Mouse (Mus musculus): Measurements from ENCODE around the gene Slc4a1. TPM values are rescaled to one million over a fixed set of nuclear protein-coding genes. Genes with fewer than 3 reads are reported as not detected.

Slc4a1 gene
- polyA plus RNA-seq, 1 experiment from 2014 or later: 52.1 TPM

DNA sequence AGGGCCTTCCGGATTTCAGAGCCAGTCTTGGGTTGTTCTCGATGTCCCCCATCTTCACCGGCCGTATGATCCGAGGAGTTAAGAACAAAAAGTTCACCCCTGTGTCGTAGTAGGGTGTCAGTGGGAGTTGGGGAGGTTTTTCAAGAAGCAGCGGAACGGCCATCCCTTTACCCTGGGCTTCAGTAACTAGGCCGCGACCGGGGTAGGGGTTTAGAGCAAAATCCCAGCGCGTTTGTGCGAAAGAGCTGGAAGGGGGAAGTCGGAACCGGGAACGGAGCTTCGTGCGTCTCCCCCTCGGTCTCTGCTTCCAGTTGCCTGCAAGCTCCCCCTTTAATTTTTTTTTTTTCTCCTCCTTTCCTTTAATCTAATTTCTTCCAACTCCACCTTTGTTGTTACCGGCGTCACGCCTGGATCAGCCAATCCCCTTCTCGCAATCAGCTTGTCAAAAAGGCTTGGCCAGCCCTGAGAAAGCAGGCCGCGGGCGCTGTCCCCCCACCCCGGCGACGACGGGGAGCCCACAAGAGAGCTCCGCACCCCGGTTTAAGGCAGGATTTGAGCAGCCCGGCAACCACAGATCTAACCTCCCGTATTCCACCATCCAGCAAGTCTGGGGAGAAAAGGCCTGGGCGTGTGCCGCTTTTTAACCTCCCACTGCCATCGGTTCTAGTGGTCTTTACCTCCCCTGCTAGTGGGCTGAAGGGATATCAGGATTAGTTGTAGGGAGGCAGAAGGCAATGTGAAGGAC is 45.9 kb downstream of the Slc4a1 start:
- Histone ChIP-seq H3K4me1 (peaks cover 33% of the 10 kb centered on the region), H3K4me3 (peak overlapping the region; percentile 100), H3K36me3 (replicated peaks) (peaks cover 6% of the 10 kb centered on the region), H3K27me3 (ENCODE audit: poor library complexity, severe bottlenecking) (no peaks in the 10 kb centered on the region), H3K9me3 (no peaks in the 10 kb centered on the region), H3K27ac (peak overlapping the region; percentile 100)
- under 1% methylated on average over 38 of the region's 38 CpGs for WGBS
- DNase-seq (ENCODE audit: extremely low spot score, low spot score): peak; percentile 81

DNA sequence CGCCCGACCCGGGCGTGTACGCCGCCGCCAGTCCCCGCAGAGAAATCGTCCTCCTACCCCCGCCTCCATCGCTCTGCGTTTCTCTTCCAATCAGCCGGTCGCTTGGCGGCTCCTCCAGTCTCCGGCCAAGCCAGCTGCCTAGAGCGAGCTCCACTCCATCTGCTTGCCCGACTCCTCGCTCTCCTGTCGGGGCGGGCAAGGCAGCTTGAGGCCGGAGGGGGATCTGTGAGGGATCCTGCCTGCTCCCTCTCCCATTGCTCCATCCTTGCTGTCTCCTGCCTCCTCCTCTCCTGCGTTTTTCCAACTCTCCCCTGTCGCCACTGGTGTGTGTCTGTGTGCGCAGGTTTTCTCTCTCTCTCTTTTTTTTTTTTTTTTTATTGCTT is 46.6 kb downstream of the Slc4a1 start, which contains the start of gene Ubtf:
Ubtf (minus strand) TSS at position 333 of the 383 bp plus-strand sequence.
- H3K36me3 ChIP-seq (replicated peaks): peaks cover 14% of the 10 kb centered on the region
- peak within 1 kb of the TSS; percentile 100 for H3K27ac ChIP-seq
- WGBS: under 1% methylated on average over 25 of the region's 25 CpGs
- H3K4me1 ChIP-seq: peaks cover 36% of the 10 kb centered on the region
- H3K27me3 ChIP-seq (ENCODE audit: poor library complexity, severe bottlenecking): no peaks in the 10 kb centered on the region
- H3K4me3 ChIP-seq: peak within 1 kb of the TSS; percentile 100
- H3K9me3 ChIP-seq: no peaks in the 10 kb centered on the region
- peak; percentile 82 for DNase-seq (ENCODE audit: extremely low spot score, low spot score)

DNA sequence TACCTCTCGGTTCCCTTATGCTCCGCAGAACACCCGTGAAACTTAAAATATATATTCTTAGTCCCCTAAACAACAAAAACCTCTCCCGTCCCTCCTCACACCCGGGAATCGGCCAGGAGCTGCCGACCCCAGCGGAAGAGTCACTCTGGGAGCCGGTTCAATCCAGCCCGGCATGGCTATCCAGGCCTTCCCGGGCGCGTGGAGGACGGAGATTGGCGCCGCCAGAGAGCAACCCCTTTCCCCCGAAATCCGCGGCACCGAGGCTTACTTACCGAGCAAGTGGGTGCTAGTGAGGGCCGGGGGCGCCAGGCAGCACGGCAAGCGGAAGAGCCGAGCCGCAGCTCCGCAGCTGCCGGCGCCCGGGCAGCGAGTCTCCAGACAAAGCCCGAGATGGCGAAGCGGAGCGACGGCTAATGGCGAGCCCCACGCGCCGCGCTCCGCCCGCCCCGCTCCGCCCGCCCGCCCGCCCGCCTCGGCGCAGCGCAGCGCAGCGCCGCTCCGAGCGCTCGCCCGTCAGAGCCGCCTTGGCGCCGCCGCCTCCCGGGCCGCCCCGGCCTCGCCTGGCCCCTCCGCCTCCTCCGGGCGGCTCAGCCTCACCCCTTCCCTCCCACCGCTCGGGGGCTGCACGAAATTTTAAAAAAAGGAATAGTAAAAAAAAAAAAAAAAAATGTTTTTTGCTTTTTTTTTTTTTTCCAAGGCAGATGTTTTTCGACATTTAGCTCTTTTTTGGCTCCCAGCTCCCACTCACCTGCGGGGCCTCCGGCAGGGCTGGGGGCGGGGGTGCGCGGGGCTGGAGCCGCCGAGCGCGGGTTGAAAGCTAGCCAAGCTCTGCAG is 47.2 kb downstream of the Slc4a1 start:
- peaks cover 20% of the 10 kb centered on the region for H3K36me3 ChIP-seq (replicated peaks)
- no peaks in the 10 kb centered on the region for H3K27me3 ChIP-seq (ENCODE audit: poor library complexity, severe bottlenecking)
- H3K4me3 ChIP-seq: peak overlapping the region; percentile 100
- WGBS: under 1% methylated on average over 80 of the region's 84 CpGs
- peak; percentile 74 for DNase-seq (ENCODE audit: extremely low spot score, low spot score)
- peak overlapping the region; percentile 100 for H3K27ac ChIP-seq
- peaks cover 36% of the 10 kb centered on the region for H3K4me1 ChIP-seq
- H3K9me3 ChIP-seq: no peaks in the 10 kb centered on the region

DNA sequence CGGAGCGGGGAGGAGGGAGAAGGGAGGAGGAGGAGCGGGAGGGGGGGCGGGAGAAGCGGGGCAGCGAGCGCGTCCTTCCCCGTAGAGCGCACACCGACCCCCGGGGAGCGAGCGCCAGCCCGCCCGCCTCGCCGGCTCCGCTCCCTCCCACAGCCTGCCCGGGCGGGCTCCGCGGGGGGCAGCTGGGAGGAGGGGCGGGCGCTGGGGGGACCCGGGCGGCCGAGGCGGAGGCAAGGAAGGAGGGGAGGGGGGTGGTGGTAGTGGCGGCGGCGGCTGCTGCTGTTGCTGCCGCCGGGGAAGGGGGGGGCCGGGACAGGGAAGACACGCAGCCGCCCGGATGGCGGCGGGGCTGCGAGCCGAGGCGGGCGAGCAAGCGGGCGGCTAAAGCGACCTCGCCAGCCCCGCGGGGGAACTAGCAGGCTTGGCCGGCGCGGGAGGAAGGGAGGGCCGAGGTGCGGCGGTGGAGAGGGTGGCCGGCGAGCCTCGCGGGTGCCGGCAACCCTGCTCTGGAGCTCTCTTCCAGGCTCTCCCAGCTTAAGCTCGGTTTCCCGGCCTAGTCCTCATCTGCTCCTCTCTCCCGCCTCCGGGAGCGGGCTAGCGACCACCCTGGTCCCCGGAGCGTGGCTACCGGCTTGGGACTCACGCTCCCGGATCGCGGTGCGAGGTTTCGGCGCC is 48.0 kb downstream of the Slc4a1 start:
- under 1% methylated on average over 57 of the region's 77 CpGs for WGBS
- Histone ChIP-seq H3K4me1 (peaks cover 40% of the 10 kb centered on the region), H3K36me3 (replicated peaks) (peaks cover 27% of the 10 kb centered on the region), H3K27ac (peak overlapping the region; percentile 100), H3K27me3 (ENCODE audit: poor library complexity, severe bottlenecking) (no peaks in the 10 kb centered on the region), H3K4me3 (peak overlapping the region; percentile 100), H3K9me3 (no peaks in the 10 kb centered on the region)
- peak; percentile 73 for DNase-seq (ENCODE audit: extremely low spot score, low spot score)

DNA sequence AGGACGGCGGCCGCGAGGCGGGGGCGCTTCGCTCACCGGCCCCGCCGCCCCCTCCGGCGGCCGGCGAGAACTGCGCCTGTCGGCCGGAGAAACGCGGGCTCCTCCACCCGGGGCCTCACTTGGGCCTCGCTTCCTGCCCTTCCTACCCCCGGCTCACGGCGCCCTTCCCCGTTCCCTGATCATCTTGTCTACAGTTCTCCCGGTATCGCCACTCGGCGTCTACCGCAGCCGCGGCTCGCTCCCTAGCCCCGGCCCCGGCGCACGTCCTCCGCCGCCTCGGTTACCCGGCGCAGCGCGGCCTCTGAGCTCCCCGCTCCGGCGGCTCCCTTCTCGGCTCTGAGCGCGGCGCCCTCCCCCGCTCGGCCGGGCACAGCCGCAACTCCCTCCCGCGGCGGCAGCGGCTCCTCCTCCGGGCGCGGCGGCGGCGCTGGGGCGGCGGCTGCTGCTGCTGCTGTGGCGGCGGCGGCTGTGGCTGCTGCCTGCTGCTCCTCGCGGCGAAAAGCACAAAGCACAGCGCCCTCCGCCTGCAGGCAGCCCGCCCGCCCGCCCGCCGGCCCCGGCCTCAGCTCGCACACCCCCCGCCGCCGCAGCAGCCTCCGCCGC is 48.6 kb downstream of the Slc4a1 start:
- peak overlapping the region; percentile 100 for H3K4me3 ChIP-seq
- WGBS: under 1% methylated on average over 70 of the region's 87 CpGs
- H3K4me1 ChIP-seq: peaks cover 44% of the 10 kb centered on the region

DNA sequence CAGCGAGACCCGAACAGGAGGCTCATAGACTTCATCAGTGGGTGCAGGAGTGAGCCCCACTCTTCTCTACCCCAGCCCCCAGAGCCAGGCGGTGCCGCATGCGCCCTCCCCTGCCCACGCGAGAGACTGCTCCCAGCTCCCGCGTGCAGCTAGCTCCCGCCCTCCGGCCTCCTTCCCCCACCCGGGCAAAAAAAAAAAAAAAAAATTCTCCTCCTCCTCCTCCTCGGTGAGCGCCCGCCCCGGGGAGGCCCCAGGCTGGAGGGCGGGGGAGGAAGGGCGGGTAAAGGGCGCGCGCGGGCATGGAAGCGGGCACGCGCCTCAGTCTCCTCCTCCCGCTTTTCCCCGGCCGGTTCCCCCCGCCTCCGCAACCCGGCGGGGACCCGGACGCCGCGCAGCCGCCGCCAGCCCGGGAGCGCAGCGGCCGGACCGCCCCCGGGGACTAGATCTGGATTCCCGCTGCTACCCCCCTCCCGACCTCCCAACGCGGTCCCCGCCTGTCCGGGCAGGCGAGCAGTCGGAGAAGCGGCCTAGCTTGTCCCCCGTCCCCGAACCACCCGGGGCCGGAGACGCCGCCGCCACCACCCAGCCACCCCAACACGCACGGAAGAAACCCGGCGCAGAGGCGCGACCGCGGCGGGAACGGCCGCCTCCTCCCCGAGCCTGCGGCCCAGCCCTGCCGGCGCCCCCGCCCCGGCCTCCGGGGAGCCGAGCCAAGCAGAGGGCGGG is 49.3 kb downstream of the Slc4a1 start:
- H3K9me3 ChIP-seq: no peaks in the 10 kb centered on the region
- peaks cover 40% of the 10 kb centered on the region for H3K36me3 ChIP-seq (replicated peaks)
- peak overlapping the region; percentile 100 for H3K27ac ChIP-seq
- H3K4me1 ChIP-seq: peaks cover 50% of the 10 kb centered on the region
- peak; percentile 80 for DNase-seq (ENCODE audit: extremely low spot score, low spot score)
- H3K4me3 ChIP-seq: peak overlapping the region; percentile 100
- under 1% methylated on average over 76 of the region's 80 CpGs for WGBS
- H3K27me3 ChIP-seq (ENCODE audit: poor library complexity, severe bottlenecking): no peaks in the 10 kb centered on the region

More for the DNA sequence above, 48.6 kb downstream of the Slc4a1 start:
- Histone ChIP-seq H3K27me3 (ENCODE audit: poor library complexity, severe bottlenecking) (no peaks in the 10 kb centered on the region), H3K27ac (peak overlapping the region; percentile 100), H3K36me3 (replicated peaks) (peaks cover 34% of the 10 kb centered on the region), H3K9me3 (no peaks in the 10 kb centered on the region)
- DNase-seq (ENCODE audit: extremely low spot score, low spot score): peak; percentile 66

DNA sequence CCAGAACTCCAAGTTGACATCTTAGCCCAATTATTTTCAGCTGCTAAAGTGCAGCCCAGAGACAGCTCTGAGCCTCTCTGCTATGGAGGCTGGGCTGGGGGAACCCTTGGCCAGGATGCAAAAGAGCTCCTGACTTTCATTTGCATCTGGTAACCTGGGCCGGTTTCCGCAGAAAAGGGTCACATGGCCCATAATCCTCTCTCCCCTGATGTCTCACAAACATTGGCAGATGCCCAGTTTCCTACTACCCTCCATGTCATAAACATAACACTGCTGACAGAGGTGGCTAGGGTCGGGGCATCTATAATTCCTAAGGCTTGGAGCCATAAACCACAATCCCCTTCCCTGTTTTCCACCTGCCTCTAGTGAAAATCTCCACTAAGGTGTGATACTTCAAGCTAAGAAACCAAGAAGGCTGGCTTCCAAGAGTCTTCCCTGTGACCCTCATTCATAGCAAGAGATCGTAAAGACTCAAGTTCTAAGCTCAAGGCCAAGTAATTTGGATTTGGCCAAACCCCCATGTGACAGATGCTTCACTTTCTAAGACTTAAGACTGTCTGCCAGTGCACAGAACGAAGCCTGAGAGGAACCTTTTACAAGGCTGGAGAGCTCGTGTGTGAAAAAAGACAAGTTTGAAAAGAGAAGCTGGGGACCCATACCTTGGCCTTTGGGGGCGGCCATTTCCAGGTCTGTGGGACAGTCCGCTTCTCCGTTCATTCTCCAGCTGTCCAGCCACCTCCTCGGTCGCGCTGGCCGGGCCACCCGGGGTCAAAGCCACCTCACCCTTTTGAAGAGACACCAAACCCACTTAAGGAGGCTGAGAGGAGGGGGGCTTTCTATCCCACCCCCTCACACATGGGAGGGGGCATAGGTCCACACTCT is 50.1 kb downstream of the Slc4a1 start:
- H3K27me3 ChIP-seq (ENCODE audit: poor library complexity, severe bottlenecking): no peaks in the 10 kb centered on the region
- H3K36me3 ChIP-seq (replicated peaks): peaks cover 48% of the 10 kb centered on the region
- no peak for DNase-seq (ENCODE audit: extremely low spot score, low spot score)
- 18% methylated on average over 14 of the region's 14 CpGs for WGBS
- H3K4me3 ChIP-seq: peak overlapping the region; percentile 100
- peaks cover 58% of the 10 kb centered on the region for H3K4me1 ChIP-seq
- H3K9me3 ChIP-seq: no peaks in the 10 kb centered on the region
- H3K27ac ChIP-seq: peak overlapping the region; percentile 100

DNA sequence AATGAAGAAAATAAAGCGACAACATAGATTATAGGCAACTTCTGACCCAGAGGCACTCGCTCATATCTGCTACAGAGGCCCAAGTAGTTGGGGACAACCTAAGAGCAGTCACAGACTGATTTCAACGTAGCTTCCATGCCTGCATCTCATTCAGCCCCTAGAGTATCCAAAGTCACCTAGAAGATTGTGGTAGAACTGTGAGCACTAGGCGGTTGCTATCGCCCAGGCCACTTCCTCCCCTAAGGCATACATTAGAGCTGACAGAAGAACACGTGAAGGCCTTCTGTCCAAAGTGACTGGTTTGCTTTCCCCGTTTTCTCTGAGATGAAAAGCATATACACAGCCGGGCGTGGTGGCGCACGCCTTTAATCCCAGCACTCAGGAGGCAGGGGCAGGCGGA is 51.7 kb downstream of the Slc4a1 start:
- DNase-seq (ENCODE audit: extremely low spot score, low spot score): no peak
- WGBS: 89% methylated on average over 12 of the region's 12 CpGs
- Histone ChIP-seq H3K4me1 (peaks cover 60% of the 10 kb centered on the region), H3K4me3 (no peak overlapping the region), H3K27me3 (ENCODE audit: poor library complexity, severe bottlenecking) (no peaks in the 10 kb centered on the region), H3K27ac (no peak overlapping the region), H3K36me3 (replicated peaks) (peaks cover 64% of the 10 kb centered on the region), H3K9me3 (no peaks in the 10 kb centered on the region)

DNA sequence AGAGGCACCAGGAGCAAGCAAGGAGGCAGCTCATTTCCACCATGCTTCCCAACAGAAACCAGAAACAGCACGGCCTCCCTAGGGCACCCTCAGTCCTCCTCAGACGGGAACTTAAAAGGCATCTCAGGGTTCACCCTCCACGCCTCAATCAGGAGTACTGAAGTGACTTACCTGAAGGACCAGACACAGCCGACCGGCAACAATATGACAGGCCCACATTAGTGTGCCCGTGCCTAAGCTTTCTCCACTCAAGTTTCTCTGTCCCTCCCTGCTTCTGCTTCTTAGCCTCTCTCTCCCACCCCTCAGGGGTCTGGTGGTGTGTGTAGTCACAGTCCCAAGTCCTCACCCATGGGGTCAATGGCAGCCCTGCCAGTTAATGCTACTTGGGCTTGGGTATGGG is 53.4 kb downstream of the Slc4a1 start:
- H3K4me1 ChIP-seq: peaks cover 70% of the 10 kb centered on the region
- no peaks in the 10 kb centered on the region for H3K9me3 ChIP-seq
- H3K36me3 ChIP-seq (replicated peaks): peaks cover 80% of the 10 kb centered on the region
- no peaks in the 10 kb centered on the region for H3K27me3 ChIP-seq (ENCODE audit: poor library complexity, severe bottlenecking)
- no peak overlapping the region for H3K27ac ChIP-seq
- no peak for DNase-seq (ENCODE audit: extremely low spot score, low spot score)
- 86% methylated on average over 6 of the region's 6 CpGs for WGBS
- no peak overlapping the region for H3K4me3 ChIP-seq

DNA sequence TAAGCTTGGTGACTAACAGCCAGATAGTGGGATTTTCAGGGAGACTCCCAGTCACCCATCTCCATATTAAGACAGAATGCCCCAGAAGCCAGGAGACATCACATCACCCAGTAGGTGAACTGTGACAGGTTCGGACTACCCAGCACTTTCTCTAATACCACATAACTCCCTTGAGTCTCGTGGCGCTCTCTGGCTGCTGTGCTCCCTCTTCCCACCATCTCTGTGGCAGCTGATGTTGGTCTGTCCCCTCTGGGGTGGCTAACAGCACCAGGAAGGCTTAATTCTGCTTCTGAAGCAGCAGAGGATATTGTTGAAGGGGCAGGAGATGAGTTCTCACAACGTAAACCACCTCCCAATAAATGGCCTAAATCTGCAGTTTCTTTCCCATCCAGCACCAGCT is 54.0 kb downstream of the Slc4a1 start:
- no peaks in the 10 kb centered on the region for H3K27me3 ChIP-seq (ENCODE audit: poor library complexity, severe bottlenecking)
- DNase-seq (ENCODE audit: extremely low spot score, low spot score): no peak
- no peaks in the 10 kb centered on the region for H3K9me3 ChIP-seq
- H3K27ac ChIP-seq: no peak overlapping the region
- peaks cover 70% of the 10 kb centered on the region for H3K4me1 ChIP-seq
- H3K4me3 ChIP-seq: no peak overlapping the region
- 80% methylated on average over 4 of the region's 4 CpGs for WGBS
- H3K36me3 ChIP-seq (replicated peaks): peaks cover 86% of the 10 kb centered on the region

Data from forebrain, embryonic 10.5 days (tissue).